Mouse (Mus musculus) intestine, embryonic 16.5 days (tissue): Measurements from ENCODE around the gene Tsen34. TPM values are rescaled to one million over a fixed set of nuclear protein-coding genes. Genes with fewer than 3 reads are reported as not detected.
A peak's percentile ranks its signal among the peaks of the same experiment; 100 is the strongest.

ENCODE experiments used
- ATAC-seq: fragments of 200-750 bp; cut with Nextera tagmentation; 2 replicates; pipeline ENCODE4 v1.8.0; 2017; ENCODE audit warnings: moderate TSS enrichment, moderate library complexity
- H3K27ac ChIP-seq: fragments of 300-500 bp; sonication (generic); 2 replicates; pipeline ENCODE4 v1.5.1; 2014; ENCODE audit warnings: mild to moderate bottlenecking, low read length
- H3K27me3 ChIP-seq: fragments of 300-500 bp; sonication (generic); replicated peaks from 2 replicates; pipeline ENCODE4 v1.6.1; 2014; ENCODE audit warnings: low read length, control low read depth, mixed read lengths; ENCODE audit not compliant: control insufficient read depth, insufficient read depth
- H3K36me3 ChIP-seq: fragments of 300-500 bp; sonication (generic); 2 replicates; pipeline ENCODE4 v1.6.1; 2014; ENCODE audit warnings: low read length, control low read depth; ENCODE audit not compliant: control insufficient read depth, insufficient read depth
- H3K4me1 ChIP-seq: fragments of 300-500 bp; sonication (generic); 2 replicates; pipeline ENCODE4 v1.6.1; 2014; ENCODE audit warnings: low read length, control low read depth, mixed read lengths; ENCODE audit not compliant: control insufficient read depth, insufficient read depth
- H3K4me2 ChIP-seq: fragments of 300-500 bp; sonication (generic); 2 replicates; pipeline ENCODE4 v1.6.1; 2014; ENCODE audit warnings: low read depth, low read length, control low read depth
- H3K4me3 ChIP-seq: fragments of 300-500 bp; sonication (generic); 2 replicates; pipeline ENCODE4 v1.5.1; 2014; ENCODE audit warnings: mild to moderate bottlenecking, low read length
- H3K9ac ChIP-seq: fragments of 300-500 bp; sonication (generic); 2 replicates; pipeline ENCODE4 v1.6.1; 2014; ENCODE audit warnings: low read depth, low read length
- H3K9me3 ChIP-seq: fragments of 300-500 bp; sonication (generic); 2 replicates; pipeline ENCODE4 v1.6.1; 2016; ENCODE audit warnings: low read length, control low read depth; ENCODE audit not compliant: control insufficient read depth
- WGBS: fragments of 180-500 bp; shearing (Covaris S2); extraction: QIAGEN DNeasy Blood & Tissue Kit; methylation state at CpG from one replicate; pipeline ENCODE4 v1.1.7; 2014; 5-methylcytosine and 5-hydroxymethylcytosine counted together
- polyA plus RNA-seq: library from polyadenylated mRNA; unstranded; fragments of >200 nt; fragmentation: Nextera tagmentation; extraction: Ambion mirVana; gene quantifications from 2 replicates; pipeline ENCODE4 v1.2.1, GENCODE M21; 2015

Tsen34 gene
- polyA plus RNA-seq, 1 experiment from 2014 or later: 208 TPM

- Histone ChIP-seq H3K27me3 (no peaks in the 10 kb centered on the region), H3K36me3 (peaks cover 39% of the 10 kb centered on the region), H3K4me2 (no peak overlapping the region), H3K4me3 (no peak overlapping the region), H3K9me3 (no peaks in the 10 kb centered on the region), H3K4me1 (peaks cover 4% of the 10 kb centered on the region), H3K9ac (no peak overlapping the region), H3K27ac (no peak overlapping the region)
- 93% methylated on average over 14 of the region's 14 CpGs for WGBS
- no peak for ATAC-seq
Observed at GRCm38 (mm10) chr7:3658578-3658977, 34.1 kb upstream of the Tsen34 start.

GRCm38 (mm10) chr7:3664524-3665214, 28.0 kb upstream of the Tsen34 start:
- Histone ChIP-seq H3K4me1 (peaks cover 25% of the 10 kb centered on the region), H3K4me3 (peak overlapping the region; percentile 71), H3K36me3 (peaks cover 18% of the 10 kb centered on the region; the same call in 1 of the 2 replicates), H3K27ac (peak overlapping the region; percentile 93), H3K9ac (peak overlapping the region; percentile 83), H3K9me3 (no peaks in the 10 kb centered on the region), H3K27me3 (no peaks in the 10 kb centered on the region), H3K4me2 (peak overlapping the region; percentile 81)
- peak; percentile 60 for ATAC-seq
- WGBS: 22% methylated on average over 15 of the region's 15 CpGs

- Histone ChIP-seq H3K9ac (peak within 1 kb of the TSS; percentile 83), H3K36me3 (peaks cover 15% of the 10 kb centered on the region; the same call in 1 of the 2 replicates), H3K9me3 (no peaks in the 10 kb centered on the region), H3K4me3 (peak within 1 kb of the TSS; percentile 71), H3K27ac (peak within 1 kb of the TSS; percentile 93), H3K27me3 (no peaks in the 10 kb centered on the region), H3K4me1 (peaks cover 25% of the 10 kb centered on the region), H3K4me2 (peak within 1 kb of the TSS; percentile 81)
- peak; percentile 98 for ATAC-seq
- 3% methylated on average over 45 of the region's 45 CpGs for WGBS
Observed at GRCm38 (mm10) chr7:3665215-3666114, 27.2 kb upstream of the Tsen34 start, which contains the start of gene Leng1. Gene Leng1, minus strand, starts transcription at chr7:3665840.

- Histone ChIP-seq H3K4me2 (peak overlapping the region; percentile 30), H3K27ac (peak overlapping the region; percentile 59), H3K9ac (peak overlapping the region; percentile 57), H3K36me3 (peaks cover 15% of the 10 kb centered on the region; the same call in 1 of the 2 replicates), H3K4me3 (peak overlapping the region; percentile 35), H3K4me1 (peaks cover 25% of the 10 kb centered on the region), H3K9me3 (no peaks in the 10 kb centered on the region), H3K27me3 (no peaks in the 10 kb centered on the region)
- 18% methylated on average over 14 of the region's 14 CpGs for WGBS
- peak; percentile 58 for ATAC-seq
Observed at GRCm38 (mm10) chr7:3666921-3667391, 25.7 kb upstream of the Tsen34 start.

- WGBS: 73% methylated on average over 10 of the region's 10 CpGs
- ATAC-seq: peak; percentile 68
- H3K9ac ChIP-seq: 0 out of 2 replicates have a peak overlapping the region, but pooled peaks have one; percentile 30
- H3K36me3 ChIP-seq: 0 out of 2 replicates have a peak, but pooled peaks cover 3% of the 10 kb centered on the region
- H3K4me3 ChIP-seq: no peak overlapping the region
- no peaks in the 10 kb centered on the region for H3K27me3 ChIP-seq
- no peak overlapping the region for H3K27ac ChIP-seq
- no peaks in the 10 kb centered on the region for H3K9me3 ChIP-seq
- peaks cover 4% of the 10 kb centered on the region; the same call in 1 of the 2 replicates for H3K4me1 ChIP-seq
- no peak overlapping the region for H3K4me2 ChIP-seq
Observed at GRCm38 (mm10) chr7:3674507-3675227, 18.0 kb upstream of the Tsen34 start.

GRCm38 (mm10) chr7:3675228-3675548, 17.5 kb upstream of the Tsen34 start:
- 75% methylated on average over 3 of the region's 3 CpGs for WGBS
- H3K36me3 ChIP-seq: 0 out of 2 replicates have a peak, but pooled peaks cover 2% of the 10 kb centered on the region
- no peak for ATAC-seq
- peaks cover 4% of the 10 kb centered on the region; the same call in 1 of the 2 replicates for H3K4me1 ChIP-seq
- no peak overlapping the region for H3K4me2 ChIP-seq
- H3K9me3 ChIP-seq: no peaks in the 10 kb centered on the region
- no peak overlapping the region for H3K4me3 ChIP-seq
- 0 out of 2 replicates have a peak overlapping the region, but pooled peaks have one; percentile 30 for H3K9ac ChIP-seq
- no peaks in the 10 kb centered on the region for H3K27me3 ChIP-seq
- H3K27ac ChIP-seq: no peak overlapping the region

GRCm38 (mm10) chr7:3676371-3676770, 16.3 kb upstream of the Tsen34 start:
- Histone ChIP-seq H3K27me3 (no peaks in the 10 kb centered on the region), H3K9me3 (no peaks in the 10 kb centered on the region), H3K4me3 (peak overlapping the region; percentile 49), H3K4me1 (peaks cover 4% of the 10 kb centered on the region; the same call in 1 of the 2 replicates), H3K4me2 (peak overlapping the region; percentile 50), H3K36me3 (no peaks in the 10 kb centered on the region), H3K9ac (peak overlapping the region; percentile 65), H3K27ac (peak overlapping the region; percentile 67)
- 67% methylated on average over 12 of the region's 12 CpGs for WGBS
- ATAC-seq: peak; percentile 57

- Histone ChIP-seq H3K4me3 (peak within 1 kb of the TSS; percentile 49), H3K9ac (peak within 1 kb of the TSS; percentile 65), H3K36me3 (no peaks in the 10 kb centered on the region), H3K4me1 (peaks cover 4% of the 10 kb centered on the region; the same call in 1 of the 2 replicates), H3K27me3 (no peaks in the 10 kb centered on the region), H3K9me3 (no peaks in the 10 kb centered on the region), H3K4me2 (peak within 1 kb of the TSS; percentile 50), H3K27ac (peak within 1 kb of the TSS; percentile 67)
- peak; percentile 91 for ATAC-seq
- WGBS: 33% methylated on average over 9 of the region's 9 CpGs
Observed at GRCm38 (mm10) chr7:3677342-3677741, 15.3 kb upstream of the Tsen34 start, which contains the start of gene Tmc4. Gene Tmc4, minus strand, starts transcription at chr7:3677553.
